Mouse (Mus musculus) heart, postnatal 0 days (tissue): Measurements from ENCODE around the gene Gm3383. TPM values are rescaled to one million over a fixed set of nuclear protein-coding genes. Genes with fewer than 3 reads are reported as not detected.
"Not testable (repeated sequence)": the region's sequence is repeated elsewhere in the genome, so short reads cannot be mapped to it uniquely, and the experiment has no call there.

Experiments used
- ATAC-seq: fragments of 200-750 bp; cut with Nextera tagmentation; 2 replicates; pipeline ENCODE4 v1.8.0; 2017; ENCODE audit warnings: low read depth, moderate number of reproducible peaks, moderate library complexity; ENCODE audit not compliant: insufficient read depth
- DNase-seq: peaks from one replicate; pipeline ENCODE4 v3.0.0-alpha.2; 2016; ENCODE audit warnings: low spot score
- H3K27ac ChIP-seq: fragments of 300-500 bp; sonication (generic); 2 replicates; pipeline ENCODE4 v1.5.1; 2014; ENCODE audit warnings: low read depth, mild to moderate bottlenecking
- H3K27me3 ChIP-seq: fragments of 300-500 bp; sonication (generic); 2 replicates; pipeline ENCODE4 v1.6.1; 2014; ENCODE audit warnings: low read length, mixed read lengths; ENCODE audit not compliant: control insufficient read depth, insufficient read depth
- H3K36me3 ChIP-seq: fragments of 300-500 bp; sonication (generic); replicated peaks from 2 replicates; pipeline ENCODE4 v1.6.1; 2014; ENCODE audit warnings: low read length, mixed read lengths; ENCODE audit not compliant: control insufficient read depth, insufficient read depth
- H3K4me1 ChIP-seq: fragments of 300-500 bp; sonication (generic); 2 replicates; pipeline ENCODE4 v1.6.1; 2014; ENCODE audit warnings: antibody characterized with exemption; ENCODE audit not compliant: control insufficient read depth, insufficient read depth
- H3K4me2 ChIP-seq: fragments of 300-500 bp; sonication (generic); 2 replicates; pipeline ENCODE4 v1.6.1; 2014; ENCODE audit warnings: low read depth, mild to moderate bottlenecking, low read length, moderate library complexity
- H3K4me3 ChIP-seq: fragments of 300-500 bp; sonication (generic); 2 replicates; pipeline ENCODE4 v1.5.1; 2014; ENCODE audit warnings: low read depth, low read length
- H3K9ac ChIP-seq: fragments of 300-500 bp; sonication (generic); replicated peaks from 2 replicates; pipeline ENCODE4 v1.6.1; 2014; ENCODE audit warnings: low read depth, low read length, mixed read lengths
- H3K9me3 ChIP-seq: fragments of 300-500 bp; sonication (generic); replicated peaks from 2 replicates; pipeline ENCODE4 v1.6.1; 2016; ENCODE audit warnings: low read length; ENCODE audit not compliant: control insufficient read depth
- WGBS: fragments of 180-500 bp; shearing (Covaris S2); extraction: QIAGEN DNeasy Blood & Tissue Kit; methylation state at CpG from one replicate; pipeline ENCODE4 v1.1.7; 2014; 5-methylcytosine and 5-hydroxymethylcytosine counted together
- polyA plus RNA-seq: library from polyadenylated mRNA; unstranded; fragments of >200 nt; fragmentation: Nextera tagmentation; extraction: Ambion mirVana; gene quantifications from 2 replicates; pipeline ENCODE4 v1.2.1, GENCODE M21; 2015
- total RNA-seq: library from RNA; depleted of rRNA; stranded (reverse); fragments of >200 nt; gene quantifications from 2 replicates; pipeline ENCODE4 v1.2.3, GENCODE M21; 2014; ENCODE audit warnings: low replicate concordance; rRNA removed

Gm3383 gene
- total RNA-seq, result not detected in 2 replicates
- polyA plus RNA-seq, result 0.21 and 0.45 TPM in 2 replicates

- not testable (repeated sequence) for H3K9me3 ChIP-seq, H3K4me1 ChIP-seq, H3K4me3 ChIP-seq, H3K4me2 ChIP-seq, ATAC-seq, DNase-seq, H3K27me3 ChIP-seq, H3K36me3 ChIP-seq, H3K9ac ChIP-seq, H3K27ac ChIP-seq
- WGBS, result no CpG with 5 or more reads among the region's 3 CpGs
Observed at GRCm38 (mm10) chr14:5807882-5808281, at the start of gene Gm3383. TSS of gene Gm3383 (minus strand) at chr14:5807982.

- H3K4me3 ChIP-seq, H3K4me1 ChIP-seq, ATAC-seq, DNase-seq, H3K27me3 ChIP-seq, H3K4me2 ChIP-seq, H3K27ac ChIP-seq, H3K9me3 ChIP-seq, H3K9ac ChIP-seq, H3K36me3 ChIP-seq: not testable (repeated sequence)
- 68% methylated on average over 3 of the region's 3 CpGs for WGBS
Observed at GRCm38 (mm10) chr14:5855911-5856310, 48.1 kb upstream of the Gm3383 start.

- H3K27me3 ChIP-seq, H3K27ac ChIP-seq, H3K4me3 ChIP-seq, H3K9me3 ChIP-seq, H3K4me2 ChIP-seq, H3K9ac ChIP-seq, ATAC-seq, DNase-seq, H3K36me3 ChIP-seq, H3K4me1 ChIP-seq: not testable (repeated sequence)
- WGBS, result no CpG with 5 or more reads among the region's 3 CpGs
Observed at GRCm38 (mm10) chr14:5830229-5830628, 22.4 kb upstream of the Gm3383 start, which contains the start of gene Gm3424. TSS of gene Gm3424 (minus strand) at chr14:5830329.

- not testable (repeated sequence) for H3K36me3 ChIP-seq, H3K9ac ChIP-seq, ATAC-seq, H3K4me3 ChIP-seq, DNase-seq, H3K9me3 ChIP-seq, H3K4me1 ChIP-seq, H3K27me3 ChIP-seq, H3K27ac ChIP-seq, H3K4me2 ChIP-seq
- WGBS, result no CpG with 5 or more reads among the region's 47 CpGs
Observed at GRCm38 (mm10) chr14:5812699-5813356, 5.0 kb upstream of the Gm3383 start.

DNA sequence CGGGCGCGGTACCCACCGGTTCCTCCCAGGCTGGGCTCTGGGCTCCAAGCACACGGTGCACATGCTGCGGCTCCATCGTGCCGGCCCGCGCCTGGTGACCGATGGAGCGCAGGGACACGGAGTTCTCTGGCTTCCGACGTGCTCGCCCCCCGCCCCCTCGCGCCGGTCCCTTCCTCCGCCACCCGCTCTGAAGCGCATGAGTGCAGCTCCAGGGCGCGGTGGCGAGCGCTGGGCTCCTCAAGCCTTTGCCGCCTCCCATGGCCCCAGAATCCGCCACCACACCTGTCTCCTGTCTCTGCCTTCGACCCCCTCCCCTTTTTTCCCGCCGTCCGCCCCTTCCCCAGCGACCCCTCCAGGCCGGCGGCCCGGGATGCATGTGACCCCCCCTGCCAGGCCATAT lies 66.3 kb downstream of the Gm3383 start, which contains the start of gene Gm3373:
TSS of gene Gm3373 (minus strand) at position 101 of the 400 bp plus-strand sequence.
- WGBS, result no CpG with 5 or more reads among the region's 37 CpGs
- DNase-seq, H3K27ac ChIP-seq, H3K4me3 ChIP-seq, H3K9me3 ChIP-seq, H3K9ac ChIP-seq, ATAC-seq, H3K36me3 ChIP-seq, H3K4me2 ChIP-seq, H3K27me3 ChIP-seq, H3K4me1 ChIP-seq: not testable (repeated sequence)

DNA sequence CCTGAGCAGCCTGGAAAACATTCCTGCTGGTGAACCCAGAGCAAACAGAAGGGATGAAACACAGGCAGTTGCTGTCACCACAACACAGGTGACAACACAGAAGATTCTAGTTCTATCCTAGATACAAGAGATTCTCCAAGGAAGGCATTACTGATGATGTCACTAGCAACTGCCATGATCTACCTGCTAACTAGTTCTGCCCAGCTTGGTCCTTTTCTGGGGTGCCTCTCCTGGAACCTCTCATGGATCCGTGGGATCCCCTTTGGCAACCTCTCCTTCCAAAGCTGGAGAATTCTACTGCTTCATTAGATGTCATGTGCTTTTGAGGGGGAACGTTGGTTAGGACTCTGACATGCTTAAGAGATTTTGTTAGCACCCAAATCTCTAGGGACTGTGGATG lies 120.4 kb downstream of the Gm3383 start, which contains the start of gene Gm9603:
TSS of gene Gm9603 (minus strand) at position 101 of the 400 bp plus-strand sequence.
- ATAC-seq, H3K27ac ChIP-seq, H3K9ac ChIP-seq, H3K4me2 ChIP-seq, H3K9me3 ChIP-seq, H3K27me3 ChIP-seq, H3K36me3 ChIP-seq, H3K4me3 ChIP-seq, DNase-seq, H3K4me1 ChIP-seq: not testable (repeated sequence)
- no CpG with 5 or more reads among the region's 2 CpGs for whole genome bisulfite sequencing

- DNase-seq, H3K27me3 ChIP-seq, H3K4me3 ChIP-seq, H3K36me3 ChIP-seq, H3K4me1 ChIP-seq, H3K27ac ChIP-seq, ATAC-seq, H3K9me3 ChIP-seq, H3K4me2 ChIP-seq, H3K9ac ChIP-seq: not testable (repeated sequence)
- WGBS, result no CpG with 5 or more reads among the region's 1 CpGs
Observed at GRCm38 (mm10) chr14:5632928-5633327, 174.9 kb downstream of the Gm3383 start, which contains the start of gene Gm8265. TSS of gene Gm8265 (minus strand) at chr14:5633028.
